Mouse (Mus musculus): ENCODE data around the gene Chic2.

GRCm38 (mm10) chr5:74974061-74974581, 70.5 kb downstream of the Chic2 start:
- TF ChIP-seq POLR2A (IDR thresholded peaks at IDR 0.05; ENCODE audit: low read depth, low read length) = no peak
- no peak for TF ChIP-seq CTCF (IDR thresholded peaks at IDR 0.05; ENCODE audit: extremely low read depth, insufficient read depth, insufficient read length, insufficient replicate concordance)

All from spleen, adult 2 months (tissue).